Mouse (Mus musculus) T-helper 2 cell (primary cell): ENCODE results near the gene Sigirr.

Experiments used
- in situ Hi-C: fragments of 300-600 bp; cut with MboI, MseI; formaldehyde crosslinking; loops from one replicate; pipeline ENCODE4 v1.15.1; 2025; ENCODE audit warnings: high pct_unique_total_duplicates

Gene Sigirr

GRCm38 (mm10) chr7:141097177-141097576, 3.2 kb downstream of the Sigirr start:
- in situ Hi-C loops = no loop called here

GRCm38 (mm10) chr7:141096649-141097056, 3.7 kb downstream of the Sigirr start:
- in situ Hi-C loops = no loop called here

GRCm38 (mm10) chr7:141096021-141096420, 4.4 kb downstream of the Sigirr start:
- in situ Hi-C loops = no loop called here

GRCm38 (mm10) chr7:141094487-141095205, 5.7 kb downstream of the Sigirr start:
- in situ Hi-C loops = loop anchor here (5.0 kb wide), 2 partner anchors 38 to 73 kb away; no protein-coding TSS in a partner anchor

GRCm38 (mm10) chr7:141093950-141094349, 6.4 kb downstream of the Sigirr start:
- in situ Hi-C loops = loop anchor here (5.0 kb wide), 2 partner anchors 38 to 73 kb away; no protein-coding TSS in a partner anchor

- in situ Hi-C loops = loop anchor here (5.0 kb wide), 2 partner anchors 40 to 75 kb away; no protein-coding TSS in a partner anchor
Observed at GRCm38 (mm10) chr7:141092051-141092735, 8.2 kb downstream of the Sigirr start.

GRCm38 (mm10) chr7:141090228-141090627, 10.1 kb downstream of the Sigirr start:
- in situ Hi-C loops = loop anchor here (5.0 kb wide), 2 partner anchors 42 to 77 kb away; no protein-coding TSS in a partner anchor

- in situ Hi-C loops = no loop called here
Observed at GRCm38 (mm10) chr7:141088473-141088872, 11.9 kb downstream of the Sigirr start.

- in situ Hi-C loops = no loop called here
Observed at GRCm38 (mm10) chr7:141087894-141088293, 12.5 kb downstream of the Sigirr start.

GRCm38 (mm10) chr7:141079481-141080449, 20.6 kb downstream of the Sigirr start:
- in situ Hi-C loops = no loop called here

- in situ Hi-C loops = no loop called here
Observed at GRCm38 (mm10) chr7:141078876-141079275, 21.5 kb downstream of the Sigirr start.

GRCm38 (mm10) chr7:141077841-141078240, 22.5 kb downstream of the Sigirr start, which contains the start of gene Pkp3:
Gene Pkp3 (plus strand): TSS chr7:141078218.
- in situ Hi-C loops = no loop called here

GRCm38 (mm10) chr7:141073782-141074181, 26.6 kb downstream of the Sigirr start:
- in situ Hi-C loops = no loop called here

GRCm38 (mm10) chr7:141072017-141072745, 28.2 kb downstream of the Sigirr start:
- in situ Hi-C loops = no loop called here

- in situ Hi-C loops = no loop called here
Observed at GRCm38 (mm10) chr7:141070058-141070862, 30.1 kb downstream of the Sigirr start.

GRCm38 (mm10) chr7:141068351-141068750, 32.0 kb downstream of the Sigirr start:
- in situ Hi-C loops = no loop called here

- in situ Hi-C loops = no loop called here
Observed at GRCm38 (mm10) chr7:141064576-141064975, 35.8 kb downstream of the Sigirr start.

- in situ Hi-C loops = no loop called here
Observed at GRCm38 (mm10) chr7:141064175-141064574, 36.2 kb downstream of the Sigirr start.

GRCm38 (mm10) chr7:141063353-141063752, 37.0 kb downstream of the Sigirr start:
- in situ Hi-C loops = no loop called here

- in situ Hi-C loops = no loop called here
Observed at GRCm38 (mm10) chr7:141062525-141062924, 37.8 kb downstream of the Sigirr start.
